Mouse (Mus musculus) midbrain, embryonic 11.5 days (tissue): ENCODE measurements around the gene Six6. TPM values are rescaled to one million over a fixed set of nuclear protein-coding genes. Genes with fewer than 3 reads are reported as not detected.
A peak's percentile ranks its signal among the peaks of the same experiment; 100 is the strongest.

Experiments
- ATAC-seq: fragments of 200-750 bp; cut with Nextera tagmentation; 2 replicates; pipeline ENCODE4 v1.8.0; 2017; ENCODE audit warnings: moderate TSS enrichment, moderate library complexity; ENCODE audit not compliant: low FRiP score
- DNase-seq: peaks from one replicate; pipeline ENCODE4 v3.0.0; 2015; ENCODE audit warnings: low spot score; ENCODE audit errors: missing footprints
- H3K27ac ChIP-seq: fragments of 300-500 bp; sonication (generic); 2 replicates; pipeline ENCODE4 v1.5.1; 2014; ENCODE audit warnings: low read depth, low read length
- H3K27me3 ChIP-seq: fragments of 300-500 bp; sonication (generic); 2 replicates; pipeline ENCODE4 v1.6.1; 2014; ENCODE audit warnings: mild to moderate bottlenecking, low read length, moderate library complexity, mixed read lengths; ENCODE audit not compliant: control insufficient read depth, insufficient read depth
- H3K36me3 ChIP-seq: fragments of 300-500 bp; sonication (generic); 2 replicates; pipeline ENCODE4 v1.6.1; 2014; ENCODE audit warnings: mild to moderate bottlenecking, low read length, moderate library complexity, mixed read lengths; ENCODE audit not compliant: control insufficient read depth, insufficient read depth
- H3K4me1 ChIP-seq: fragments of 300-500 bp; sonication (generic); 2 replicates; pipeline ENCODE4 v1.6.1; 2014; ENCODE audit warnings: low read length; ENCODE audit not compliant: control insufficient read depth, insufficient read depth
- H3K4me2 ChIP-seq: fragments of 300-500 bp; sonication (generic); 2 replicates; pipeline ENCODE4 v1.6.1; 2014; ENCODE audit warnings: mild to moderate bottlenecking, moderate library complexity
- H3K4me3 ChIP-seq: fragments of 300-500 bp; sonication (generic); 2 replicates; pipeline ENCODE4 v1.5.1; 2014; ENCODE audit warnings: low read depth, low read length
- H3K9ac ChIP-seq: fragments of 300-500 bp; sonication (generic); 2 replicates; pipeline ENCODE4 v1.6.1; 2014; ENCODE audit warnings: low read length
- H3K9me3 ChIP-seq: fragments of 300-500 bp; sonication (generic); 2 replicates; pipeline ENCODE4 v1.6.1; 2016; ENCODE audit warnings: low read length; ENCODE audit not compliant: control insufficient read depth
- WGBS: fragments of 180-500 bp; shearing (Covaris S2); extraction: QIAGEN DNeasy Blood & Tissue Kit; methylation state at CpG from one replicate; pipeline ENCODE4 v1.1.7; 2014; 5-methylcytosine and 5-hydroxymethylcytosine counted together
- polyA plus RNA-seq: library from polyadenylated mRNA; unstranded; fragments of >200 nt; fragmentation: Nextera tagmentation; extraction: Ambion mirVana; gene quantifications from 2 replicates; pipeline ENCODE4 v1.2.1, GENCODE M21; 2014

Six6 gene
- polyA plus RNA-seq, result 0.03 TPM in 1 of 2 replicates, not detected in the other

- no peaks in the 10 kb centered on the region for H3K9me3 ChIP-seq
- no peak within 1 kb of the TSS; the same call in 1 of the 2 replicates for H3K9ac ChIP-seq
- peak within 1 kb of the TSS; percentile 18; the same call in 1 of the 2 replicates for H3K4me3 ChIP-seq
- ATAC-seq (peak; percentile 66; the same call in 1 of the 2 replicates), DNase-seq (peak; percentile 95)
- peaks cover 91% of the 10 kb centered on the region for H3K27me3 ChIP-seq
- H3K4me1 ChIP-seq, result peaks cover 8% of the 10 kb centered on the region
- peak within 1 kb of the TSS; percentile 20 for H3K4me2 ChIP-seq
- H3K27ac ChIP-seq, result no peak within 1 kb of the TSS
- under 1% methylated on average over 28 of the region's 28 CpGs for WGBS
- H3K36me3 ChIP-seq, result no peaks in the 10 kb centered on the region
Observed at GRCm38 (mm10) chr12:72939616-72940015, at the start of gene Six6. TSS of gene Six6 (plus strand) at chr12:72939892.

DNA sequence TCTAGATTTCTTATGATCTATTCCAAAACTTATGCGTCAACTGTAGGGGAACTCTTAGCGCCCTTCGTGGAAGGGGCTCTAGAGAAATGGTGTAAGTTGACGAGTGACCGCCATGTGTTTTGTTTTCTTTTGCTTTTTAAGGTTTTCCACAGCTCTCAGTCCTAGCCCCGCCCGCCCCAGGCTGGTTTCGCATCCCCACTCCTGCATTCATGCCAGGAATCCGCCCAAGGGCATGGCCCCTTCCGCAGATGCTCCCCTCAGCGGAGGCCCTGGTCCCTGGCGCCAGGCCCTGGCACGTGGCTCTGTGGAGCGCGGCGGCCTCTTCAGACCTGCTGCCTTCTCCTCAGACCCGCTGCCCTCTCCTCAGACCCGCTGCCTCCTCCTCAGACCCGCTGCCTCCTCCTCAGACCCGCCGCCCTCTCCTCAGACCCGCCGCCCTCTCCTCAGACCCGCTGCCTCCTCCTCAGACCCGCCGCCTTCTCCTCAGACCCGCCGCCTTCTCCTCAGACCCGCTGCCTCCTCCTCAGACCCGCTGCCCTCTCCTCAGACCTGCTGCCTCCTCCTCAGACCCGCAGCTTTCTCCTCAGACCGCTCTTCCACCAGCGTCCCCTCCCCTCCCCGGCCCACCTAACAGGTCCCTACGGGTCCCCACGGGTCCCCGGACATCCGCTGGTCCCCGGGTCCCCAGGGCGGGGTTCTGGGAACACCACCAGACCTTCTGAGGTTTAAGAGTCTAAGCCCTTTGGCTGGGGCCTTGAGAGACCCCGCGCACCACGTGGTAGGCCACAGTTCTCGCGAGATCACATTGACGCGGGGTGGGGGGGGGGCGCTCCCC, 22.3 kb upstream of the Six6 start:
- peak; percentile 94 for DNase-seq
- Histone ChIP-seq H3K4me2 (peak overlapping the region; percentile 51), H3K36me3 (no peaks in the 10 kb centered on the region), H3K4me1 (no peaks in the 10 kb centered on the region; the same call in 1 of the 2 replicates), H3K27me3 (peaks cover 9% of the 10 kb centered on the region), H3K27ac (no peak overlapping the region), H3K9me3 (no peaks in the 10 kb centered on the region), H3K9ac (peak overlapping the region; percentile 51), H3K4me3 (peak overlapping the region; percentile 31)
- peak; percentile 64; the same call in 1 of the 2 replicates for ATAC-seq
- WGBS, result 20% methylated on average over 41 of the region's 48 CpGs

- no peak for ATAC-seq
- WGBS, result 22% methylated on average over 8 of the region's 8 CpGs
Observed at GRCm38 (mm10) chr12:72936751-72937150, 2.9 kb upstream of the Six6 start.

GRCm38 (mm10) chr12:72937537-72938120, 2.1 kb upstream of the Six6 start:
- Histone ChIP-seq H3K27me3 (peaks cover 78% of the 10 kb centered on the region), H3K4me1 (peaks cover 7% of the 10 kb centered on the region), H3K27ac (no peak overlapping the region), H3K4me2 (no peak overlapping the region), H3K9me3 (no peaks in the 10 kb centered on the region), H3K36me3 (no peaks in the 10 kb centered on the region), H3K4me3 (no peak overlapping the region), H3K9ac (no peak overlapping the region)
- WGBS, result 1% methylated on average over 19 of the region's 19 CpGs
- DNase-seq (peak; percentile 96), ATAC-seq (no peak)

More at GRCm38 (mm10) chr12:72936751-72937150, 2.9 kb upstream of the Six6 start:
- Histone ChIP-seq H3K9ac (no peak overlapping the region), H3K27ac (no peak overlapping the region), H3K36me3 (no peaks in the 10 kb centered on the region), H3K4me2 (no peak overlapping the region), H3K27me3 (peaks cover 71% of the 10 kb centered on the region), H3K4me1 (peaks cover 7% of the 10 kb centered on the region), H3K9me3 (no peaks in the 10 kb centered on the region), H3K4me3 (no peak overlapping the region)
- peak; percentile 92 for DNase-seq

DNA sequence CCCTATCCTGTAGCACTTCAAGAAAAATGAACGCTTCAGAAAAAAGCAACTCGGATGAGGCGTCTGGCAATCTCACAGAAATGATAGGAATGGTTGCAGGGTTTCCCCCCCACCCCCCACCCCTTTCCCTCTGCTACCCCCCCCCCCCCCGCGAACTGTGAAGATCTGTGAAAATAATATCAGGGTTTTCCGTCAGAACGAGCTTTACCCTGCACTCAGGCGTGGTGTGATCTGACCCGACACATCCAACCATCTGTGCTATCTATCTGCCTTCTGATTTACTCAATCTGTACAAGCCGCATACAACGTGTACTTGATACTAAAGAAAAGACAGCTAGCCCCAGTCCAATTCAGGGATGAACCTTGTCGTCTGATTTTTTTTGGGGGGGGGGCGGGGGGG, 1.5 kb upstream of the Six6 start:
- no peak overlapping the region for H3K9ac ChIP-seq
- ATAC-seq (no peak), DNase-seq (no peak)
- no peak overlapping the region for H3K4me2 ChIP-seq
- H3K4me1 ChIP-seq, result peaks cover 7% of the 10 kb centered on the region
- H3K36me3 ChIP-seq, result no peaks in the 10 kb centered on the region
- H3K27me3 ChIP-seq, result peaks cover 83% of the 10 kb centered on the region
- H3K4me3 ChIP-seq, result no peak overlapping the region
- no peak overlapping the region for H3K27ac ChIP-seq
- no peaks in the 10 kb centered on the region for H3K9me3 ChIP-seq
- WGBS, result under 1% methylated on average over 12 of the region's 13 CpGs

- Histone ChIP-seq H3K4me1 (peaks cover 7% of the 10 kb centered on the region), H3K4me2 (no peak overlapping the region), H3K36me3 (no peaks in the 10 kb centered on the region), H3K27me3 (peaks cover 90% of the 10 kb centered on the region), H3K9ac (no peak overlapping the region), H3K27ac (no peak overlapping the region), H3K4me3 (0 out of 2 replicates have a peak overlapping the region, but pooled peaks have one; percentile 18), H3K9me3 (no peaks in the 10 kb centered on the region)
- ATAC-seq (no peak), DNase-seq (peak; percentile 95)
- WGBS, result 3% methylated on average over 14 of the region's 14 CpGs
Observed at GRCm38 (mm10) chr12:72938600-72939490, 847 bp upstream of the Six6 start.

GRCm38 (mm10) chr12:72940071-72940821, 554 bp downstream of the Six6 start, which contains the start of gene 4930447C04Rik:
TSS of gene 4930447C04Rik (minus strand) at chr12:72940774.
- Histone ChIP-seq H3K9ac (no peak within 1 kb of the TSS; the same call in 1 of the 2 replicates), H3K9me3 (no peaks in the 10 kb centered on the region), H3K36me3 (no peaks in the 10 kb centered on the region), H3K4me2 (peak within 1 kb of the TSS; percentile 20), H3K27ac (no peak within 1 kb of the TSS), H3K4me1 (peaks cover 14% of the 10 kb centered on the region), H3K4me3 (peak within 1 kb of the TSS; percentile 18; the same call in 1 of the 2 replicates), H3K27me3 (peaks cover 87% of the 10 kb centered on the region)
- DNase-seq, result peak; percentile 94
- under 1% methylated on average over 39 of the region's 39 CpGs for WGBS
- peak; percentile 30; the same call in 1 of the 2 replicates for ATAC-seq

DNA sequence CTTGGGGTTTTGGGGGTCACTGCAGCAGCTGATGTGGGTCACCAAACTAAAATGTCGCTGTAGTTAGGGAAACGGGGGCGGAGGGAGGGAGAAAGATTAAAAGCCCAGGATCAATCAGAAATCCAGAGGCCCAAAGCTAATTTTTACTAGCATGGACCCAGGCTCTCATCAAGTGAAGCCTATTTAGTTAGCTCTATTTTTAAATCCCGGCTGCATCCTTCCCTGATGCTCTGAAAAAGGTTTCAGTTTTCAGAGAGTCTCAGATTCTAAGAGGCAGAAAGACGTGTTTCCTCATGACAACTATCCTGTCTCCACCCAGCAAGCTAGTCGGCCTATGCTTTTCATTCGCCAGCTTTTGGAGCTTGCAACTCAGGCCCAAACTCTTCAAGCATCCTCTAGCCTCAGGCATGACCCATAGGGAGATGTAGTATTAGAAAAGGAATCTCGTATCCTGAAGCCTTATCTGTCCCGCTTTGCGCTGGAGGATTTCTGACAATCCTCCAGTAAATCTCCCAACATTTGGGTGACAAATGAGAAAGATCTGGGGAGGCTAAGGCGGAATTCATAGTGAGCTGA, 1.2 kb downstream of the Six6 start:
- 0% methylated on average over 11 of the region's 11 CpGs for WGBS
- H3K4me3 ChIP-seq, result no peak overlapping the region
- no peak overlapping the region for H3K27ac ChIP-seq
- DNase-seq, result peak; percentile 97
- peaks cover 19% of the 10 kb centered on the region for H3K4me1 ChIP-seq
- no peak overlapping the region for H3K9ac ChIP-seq
- H3K27me3 ChIP-seq, result peaks cover 89% of the 10 kb centered on the region
- H3K36me3 ChIP-seq, result no peaks in the 10 kb centered on the region
- no peak overlapping the region for H3K4me2 ChIP-seq
- no peaks in the 10 kb centered on the region for H3K9me3 ChIP-seq
- no peak for ATAC-seq
